In genomic region chr13:3872832-3873231, GRCm38 (mm10) we compare ENCODE assay signal across 25 mouse cellular contexts. TPM values are rescaled to one million over a fixed set of nuclear protein-coding genes. Genes with fewer than 3 reads are reported as not detected.
"Had no signal": no experiment of that assay in that cellular context is flagged by ENCODE, and none has a peak within 500 bp of the region (broad histone marks: within the 10 kb centered on the region; RNA-seq: fewer than 3 reads in every experiment).

No protein-coding gene starts in this region.

- H3K4me2 ChIP-seq: lung, embryonic 15.5 days; midbrain, embryonic 11.5 days; midbrain, embryonic 13.5 days; midbrain, embryonic 15.5 days; neural tube, embryonic 12.5 days; stomach, embryonic 15.5 days had no signal

- ATAC-seq: lung, postnatal 0 days; midbrain, embryonic 13.5 days; midbrain, embryonic 15.5 days had no signal

- H3K4me3 ChIP-seq: lung, embryonic 15.5 days; megakaryocyte, embryonic 14.5 days; midbrain, embryonic 13.5 days; midbrain, embryonic 15.5 days; neural tube, embryonic 12.5 days; stomach, embryonic 15.5 days had no signal

- H3K27me3 ChIP-seq: lung, embryonic 15.5 days; midbrain, embryonic 13.5 days; midbrain, embryonic 15.5 days; neural tube, embryonic 12.5 days; stomach, embryonic 15.5 days had no signal

- H3K36me3 ChIP-seq: lung, embryonic 15.5 days; midbrain, embryonic 13.5 days; midbrain, embryonic 15.5 days; neural tube, embryonic 12.5 days; stomach, embryonic 15.5 days had no signal

- DNase-seq: lung, adult 2 months; lung, postnatal 14 days; lung, postnatal 36 days; right cerebral cortex, postnatal 14 days; thymus, adult 2 months; thymus, postnatal 25 days; thymus, postnatal 4 days had no signal

- H3K4me1 ChIP-seq: midbrain, embryonic 13.5 days; midbrain, embryonic 15.5 days; neural tube, embryonic 12.5 days had no signal

- H3K9me3 ChIP-seq: lung, embryonic 15.5 days; midbrain, embryonic 13.5 days; midbrain, embryonic 15.5 days; neural tube, embryonic 12.5 days; stomach, embryonic 15.5 days had no signal

- H3K27ac ChIP-seq: lung, embryonic 15.5 days; macrophage; midbrain, embryonic 13.5 days; midbrain, embryonic 15.5 days; neural tube, embryonic 12.5 days; stomach, embryonic 15.5 days; stomach, postnatal 0 days had no signal

- H3K9ac ChIP-seq: lung, embryonic 15.5 days; midbrain, embryonic 13.5 days; midbrain, embryonic 15.5 days; neural tube, embryonic 12.5 days; stomach, embryonic 15.5 days had no signal

RNA-seq across cellular contexts. Expression of gene Calm5, which starts 18.9 kb away (rescaled TPM):
- total RNA-seq: megakaryocyte progenitor cell, adult 5-6 weeks; midbrain, postnatal 0 days; monocyte, adult 5-6 weeks; neutrophil, adult 5-6 weeks had no signal
- polyA plus RNA-seq: lung, adult 2 months; lung, embryonic 15.5 days; lung, postnatal 0 days; macrophage; midbrain, embryonic 11.5 days; midbrain, embryonic 13.5 days; midbrain, embryonic 15.5 days; midbrain, postnatal 0 days; neural tube, embryonic 12.5 days; neural tube, embryonic 14.5 days; spleen, adult 2 months; stomach, embryonic 15.5 days; stomach, postnatal 0 days; testis, adult 2 months; thymus, adult 2 months; urinary bladder, adult 2 months had no signal

RNA-seq across cellular contexts. Expression of gene Calm4, which starts 35.3 kb away (rescaled TPM):
- total RNA-seq: megakaryocyte progenitor cell, adult 5-6 weeks; monocyte, adult 5-6 weeks; neutrophil, adult 5-6 weeks had no signal
- polyA plus RNA-seq: lung, embryonic 15.5 days; lung, postnatal 0 days; macrophage; midbrain, embryonic 11.5 days; midbrain, embryonic 13.5 days; midbrain, embryonic 15.5 days; midbrain, postnatal 0 days; neural tube, embryonic 12.5 days; neural tube, embryonic 14.5 days; spleen, adult 2 months; urinary bladder, adult 2 months had no signal

RNA-seq across cellular contexts. Expression of gene Tubal3, which starts 45.2 kb away (rescaled TPM):
- total RNA-seq: megakaryocyte progenitor cell, adult 5-6 weeks; midbrain, postnatal 0 days; monocyte, adult 5-6 weeks; neutrophil, adult 5-6 weeks had no signal
- polyA plus RNA-seq: lung, embryonic 15.5 days; lung, postnatal 0 days; macrophage; midbrain, embryonic 11.5 days; midbrain, embryonic 13.5 days; midbrain, embryonic 15.5 days; midbrain, postnatal 0 days; neural tube, embryonic 12.5 days; neural tube, embryonic 14.5 days; spleen, adult 2 months; stomach, postnatal 0 days; thymus, adult 2 months; urinary bladder, adult 2 months had no signal
